Mouse (Mus musculus): ENCODE results near the gene Ric1. TPM values are rescaled to one million over a fixed set of nuclear protein-coding genes. Genes with fewer than 3 reads are reported as not detected.
"Not testable (repeated sequence)": the region's sequence is repeated elsewhere in the genome, so short reads cannot be mapped to it uniquely, and the experiment has no call there.

The Ric1 gene
- polyA plus RNA-seq, 1 experiment from 2014 or later = 6.7 TPM

DNA sequence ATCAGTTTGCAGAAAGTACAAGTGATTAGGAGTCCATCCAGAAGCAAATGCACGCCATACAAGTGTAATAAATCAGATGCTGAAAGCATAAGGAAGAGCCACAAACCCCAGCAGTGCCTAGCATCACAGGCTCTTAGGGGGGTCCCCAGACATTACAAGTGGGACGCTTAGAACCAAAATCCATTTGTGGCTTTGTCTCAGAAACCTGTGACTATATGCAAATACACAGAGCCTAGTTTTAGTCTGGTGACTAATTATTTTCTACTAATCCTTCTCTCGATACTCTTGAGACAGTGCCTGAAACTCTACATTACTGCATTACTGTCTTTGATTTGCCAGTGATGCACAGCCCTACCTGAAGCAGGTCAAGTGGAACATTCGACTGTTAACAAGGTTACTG is 3.2 kb upstream of the Ric1 start:
- Histone ChIP-seq H3K27me3 (ENCODE audit: control insufficient read depth, insufficient read depth, low read length) (no peaks in the 10 kb centered on the region), H3K4me1 (ENCODE audit: control insufficient read depth, insufficient read depth, low read length) (peaks cover 11% of the 10 kb centered on the region), H3K4me3 (ENCODE audit: low read length) (no peak overlapping the region), H3K9me3 (replicated peaks; ENCODE audit: control insufficient read depth, low read length) (peaks cover 3% of the 10 kb centered on the region; the same call in 1 of the 2 replicates), H3K9ac (ENCODE audit: low read length) (no peak overlapping the region), H3K36me3 (ENCODE audit: control insufficient read depth, insufficient read depth) (peaks cover 11% of the 10 kb centered on the region; the same call in 1 of the 2 replicates), H3K27ac (ENCODE audit: low read length) (no peak overlapping the region), H3K4me2 (ENCODE audit: low read depth, low read length) (no peak overlapping the region)
- 75% methylated on average over 4 of the region's 4 CpGs for WGBS
- no peak for ATAC-seq (replicated peaks; ENCODE audit: extremely low read depth, insufficient read depth, low FRiP score)

DNA sequence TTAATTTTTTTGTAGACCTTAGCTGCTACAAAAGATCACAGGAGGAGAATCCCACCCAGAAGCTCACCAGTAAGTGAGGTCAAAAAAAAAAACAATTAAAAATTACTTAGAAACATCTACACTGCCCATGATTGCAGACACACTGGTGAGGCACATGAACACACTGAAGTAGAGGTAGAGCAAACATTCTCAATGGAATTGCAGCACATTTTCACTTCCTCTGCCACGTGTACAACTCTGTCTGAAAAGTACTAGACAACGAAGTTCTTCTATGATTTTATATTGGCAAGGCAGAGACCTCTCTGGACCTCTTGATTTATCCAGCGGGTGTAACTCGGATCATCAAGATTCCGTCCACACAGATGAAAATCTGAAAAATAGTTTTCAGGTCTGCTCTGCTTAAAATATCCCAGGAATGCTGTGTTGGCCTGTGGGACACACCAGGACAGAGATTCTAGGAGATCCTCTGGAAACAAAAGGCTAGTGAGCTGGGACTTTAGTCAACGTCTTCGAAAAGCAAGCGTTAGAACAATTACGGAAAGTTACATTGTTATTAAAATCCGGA is 1.0 kb upstream of the Ric1 start:
- Histone ChIP-seq H3K4me1 (ENCODE audit: control insufficient read depth, insufficient read depth, low read length) (peaks cover 15% of the 10 kb centered on the region), H3K27me3 (ENCODE audit: control insufficient read depth, insufficient read depth, low read length) (no peaks in the 10 kb centered on the region), H3K4me2 (ENCODE audit: low read depth, low read length) (peak overlapping the region; percentile 77), H3K4me3 (ENCODE audit: low read length) (peak overlapping the region; percentile 97), H3K36me3 (ENCODE audit: control insufficient read depth, insufficient read depth) (0 out of 2 replicates have a peak, but pooled peaks cover 2% of the 10 kb centered on the region), H3K9ac (ENCODE audit: low read length) (peak overlapping the region; percentile 96), H3K9me3 (replicated peaks; ENCODE audit: control insufficient read depth, low read length) (no peaks in the 10 kb centered on the region), H3K27ac (ENCODE audit: low read length) (peak overlapping the region; percentile 14)
- ATAC-seq (replicated peaks; ENCODE audit: extremely low read depth, insufficient read depth, low FRiP score) = no peak
- WGBS = 30% methylated on average over 10 of the region's 10 CpGs

DNA sequence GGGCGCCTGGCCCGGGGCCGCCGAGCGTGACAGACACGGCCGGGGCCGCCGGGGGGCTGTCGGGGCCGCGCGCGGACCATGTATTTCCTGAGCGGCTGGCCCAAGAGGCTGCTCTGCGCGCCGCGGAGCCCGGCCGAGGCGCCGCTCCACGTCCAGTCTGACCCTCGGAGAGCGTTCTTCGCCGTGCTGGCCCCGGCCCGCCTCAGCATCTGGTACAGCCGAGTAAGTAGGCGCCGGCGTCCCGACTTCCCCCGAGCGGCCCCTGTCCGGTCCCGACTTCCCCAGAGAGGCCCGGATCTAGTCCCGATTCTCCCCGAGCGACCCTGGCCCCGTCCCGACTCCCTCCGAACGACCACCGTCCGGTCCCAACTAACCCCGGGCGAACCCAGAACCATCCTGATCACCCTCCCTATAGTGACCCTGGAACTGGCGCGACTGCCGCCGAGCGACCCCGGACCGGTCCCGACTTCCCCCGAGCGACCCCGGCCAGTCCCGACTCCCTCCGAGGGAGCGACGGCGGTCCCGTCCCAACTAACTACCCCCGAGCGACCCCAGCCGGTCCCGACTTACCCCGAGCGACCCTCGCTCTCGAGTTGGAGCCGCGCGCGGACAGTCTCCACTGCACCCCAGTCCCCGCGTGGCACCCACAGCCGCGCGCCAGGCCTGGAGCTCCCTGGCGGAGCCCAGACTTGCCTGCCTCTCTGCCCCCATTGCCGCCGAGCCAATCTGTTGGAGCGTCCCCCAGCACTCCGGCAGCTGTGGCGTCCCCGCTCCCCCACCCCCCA is 555 bp downstream of the Ric1 start:
- H3K9ac ChIP-seq (ENCODE audit: low read length) = peak overlapping the region; percentile 96
- 0 out of 2 replicates have a peak, but pooled peaks cover 2% of the 10 kb centered on the region for H3K36me3 ChIP-seq (ENCODE audit: control insufficient read depth, insufficient read depth)
- peak overlapping the region; percentile 97 for H3K4me3 ChIP-seq (ENCODE audit: low read length)
- no peaks in the 10 kb centered on the region for H3K27me3 ChIP-seq (ENCODE audit: control insufficient read depth, insufficient read depth, low read length)
- peak overlapping the region; percentile 94 for H3K27ac ChIP-seq (ENCODE audit: low read length)
- H3K9me3 ChIP-seq (replicated peaks; ENCODE audit: control insufficient read depth, low read length) = no peaks in the 10 kb centered on the region
- ATAC-seq (replicated peaks; ENCODE audit: extremely low read depth, insufficient read depth, low FRiP score) = peak; percentile 54
- WGBS = under 1% methylated on average over 89 of the region's 92 CpGs
- peaks cover 15% of the 10 kb centered on the region for H3K4me1 ChIP-seq (ENCODE audit: control insufficient read depth, insufficient read depth, low read length)
- peak overlapping the region; percentile 93 for H3K4me2 ChIP-seq (ENCODE audit: low read depth, low read length)

DNA sequence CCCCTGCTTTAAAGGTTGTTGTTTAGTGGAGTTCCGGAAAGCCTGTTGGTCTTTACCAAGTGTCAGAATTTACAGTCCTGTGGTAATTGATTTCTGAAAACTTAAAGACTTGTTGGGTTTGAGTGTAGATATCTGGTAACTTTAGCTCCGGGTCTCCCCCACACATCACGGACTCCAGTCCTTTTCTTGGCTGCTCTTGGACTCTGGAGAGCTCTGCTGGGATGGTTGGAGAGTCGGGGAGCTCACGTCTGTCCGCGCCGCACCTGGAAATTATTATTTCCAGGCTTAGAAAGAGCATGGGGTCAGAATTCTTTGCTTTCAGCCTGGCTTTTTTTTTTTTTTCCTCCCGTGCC is 1.1 kb downstream of the Ric1 start:
- Histone ChIP-seq H3K9ac (ENCODE audit: low read length) (peak overlapping the region; percentile 96), H3K36me3 (ENCODE audit: control insufficient read depth, insufficient read depth) (0 out of 2 replicates have a peak, but pooled peaks cover 2% of the 10 kb centered on the region), H3K27me3 (ENCODE audit: control insufficient read depth, insufficient read depth, low read length) (no peaks in the 10 kb centered on the region), H3K4me3 (ENCODE audit: low read length) (peak overlapping the region; percentile 97), H3K4me1 (ENCODE audit: control insufficient read depth, insufficient read depth, low read length) (peaks cover 15% of the 10 kb centered on the region), H3K9me3 (replicated peaks; ENCODE audit: control insufficient read depth, low read length) (no peaks in the 10 kb centered on the region), H3K4me2 (ENCODE audit: low read depth, low read length) (peak overlapping the region; percentile 93), H3K27ac (ENCODE audit: low read length) (peak overlapping the region; percentile 94)
- WGBS = under 1% methylated on average over 9 of the region's 9 CpGs
- ATAC-seq (replicated peaks; ENCODE audit: extremely low read depth, insufficient read depth, low FRiP score) = no peak

DNA sequence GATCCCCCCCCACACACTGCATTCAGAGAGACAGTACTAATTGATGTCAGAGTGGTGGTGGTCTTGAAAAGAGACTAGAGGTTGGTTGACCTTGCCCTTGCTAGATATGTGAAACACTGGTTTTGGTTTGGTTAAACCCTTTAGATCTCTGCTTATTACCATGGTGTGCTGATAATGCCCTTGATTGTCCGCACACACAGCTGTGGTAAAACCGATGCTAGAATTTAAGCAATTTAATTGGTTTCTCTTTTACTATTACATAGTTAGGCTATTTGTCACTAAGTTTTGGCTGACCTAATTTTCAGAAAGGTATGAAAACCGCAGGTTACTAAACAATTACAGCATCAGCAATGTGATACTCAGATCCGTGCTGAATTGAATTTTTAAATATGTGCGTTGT is 1.6 kb downstream of the Ric1 start:
- Histone ChIP-seq H3K27ac (ENCODE audit: low read length) (peak overlapping the region; percentile 94; the same call in 1 of the 2 replicates), H3K9me3 (replicated peaks; ENCODE audit: control insufficient read depth, low read length) (peaks cover under 1% of the 10 kb centered on the region), H3K4me1 (ENCODE audit: control insufficient read depth, insufficient read depth, low read length) (peaks cover 15% of the 10 kb centered on the region), H3K9ac (ENCODE audit: low read length) (peak overlapping the region; percentile 96), H3K27me3 (ENCODE audit: control insufficient read depth, insufficient read depth, low read length) (no peaks in the 10 kb centered on the region), H3K4me2 (ENCODE audit: low read depth, low read length) (peak overlapping the region; percentile 93), H3K4me3 (ENCODE audit: low read length) (peak overlapping the region; percentile 97), H3K36me3 (ENCODE audit: control insufficient read depth, insufficient read depth) (0 out of 2 replicates have a peak, but pooled peaks cover 2% of the 10 kb centered on the region)
- ATAC-seq (replicated peaks; ENCODE audit: extremely low read depth, insufficient read depth, low FRiP score) = no peak
- WGBS = 46% methylated on average over 5 of the region's 5 CpGs

DNA sequence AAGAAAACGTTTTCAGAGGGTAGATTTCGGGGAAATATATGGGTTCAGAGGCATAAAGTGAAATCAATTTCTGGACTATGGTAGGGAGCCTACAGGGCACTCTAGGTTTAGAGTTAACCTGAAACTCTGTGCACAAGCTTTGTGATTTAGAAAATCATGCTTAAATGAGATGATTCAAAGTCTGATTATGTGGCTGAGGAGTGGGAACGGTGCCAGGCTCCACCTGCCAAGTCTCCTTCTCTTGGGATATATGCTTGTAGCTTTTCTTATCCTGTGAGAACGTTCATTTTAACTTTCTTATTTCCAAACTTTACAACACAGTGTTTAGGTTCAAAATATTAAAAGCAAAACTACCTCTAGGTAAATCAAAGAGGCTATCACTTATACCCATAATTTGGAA is 2.5 kb downstream of the Ric1 start:
- H3K27ac ChIP-seq (ENCODE audit: low read length) = no peak overlapping the region
- WGBS = 65% methylated on average over 4 of the region's 4 CpGs
- H3K9ac ChIP-seq (ENCODE audit: low read length) = no peak overlapping the region

DNA sequence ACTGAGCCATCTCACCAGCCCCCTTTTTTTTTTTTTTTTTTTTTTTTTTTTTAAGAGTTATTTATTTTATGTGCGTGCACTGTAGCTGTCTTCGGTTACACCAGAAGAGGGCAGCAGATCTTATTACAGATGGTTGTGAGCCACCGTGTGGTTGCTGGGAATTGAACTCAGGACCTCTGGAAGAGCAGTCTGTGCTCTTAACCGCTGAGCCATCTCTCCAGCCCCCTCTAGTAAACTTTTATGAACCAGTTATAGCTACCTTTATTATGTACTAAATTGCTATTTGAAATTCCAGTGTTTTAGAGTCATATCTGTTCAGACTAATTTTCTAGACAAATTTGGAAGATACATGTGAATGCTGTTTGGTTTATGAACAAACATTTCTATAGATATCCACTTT is 3.5 kb downstream of the Ric1 start:
- H3K4me2 ChIP-seq (ENCODE audit: low read depth, low read length); ATAC-seq (replicated peaks; ENCODE audit: extremely low read depth, insufficient read depth, low FRiP score); H3K9me3 ChIP-seq (replicated peaks; ENCODE audit: control insufficient read depth, low read length); H3K9ac ChIP-seq (ENCODE audit: low read length); H3K27me3 ChIP-seq (ENCODE audit: control insufficient read depth, insufficient read depth, low read length); H3K4me3 ChIP-seq (ENCODE audit: low read length); H3K36me3 ChIP-seq (ENCODE audit: control insufficient read depth, insufficient read depth); H3K27ac ChIP-seq (ENCODE audit: low read length): not testable (repeated sequence)
- peaks cover 15% of the 10 kb centered on the region for H3K4me1 ChIP-seq (ENCODE audit: control insufficient read depth, insufficient read depth, low read length)
- 89% methylated on average over 4 of the region's 4 CpGs for WGBS

More for the DNA sequence above, 2.5 kb downstream of the Ric1 start:
- Histone ChIP-seq H3K4me2 (ENCODE audit: low read depth, low read length) (no peak overlapping the region), H3K4me1 (ENCODE audit: control insufficient read depth, insufficient read depth, low read length) (peaks cover 15% of the 10 kb centered on the region), H3K9me3 (replicated peaks; ENCODE audit: control insufficient read depth, low read length) (peaks cover 4% of the 10 kb centered on the region), H3K4me3 (ENCODE audit: low read length) (no peak overlapping the region), H3K27me3 (ENCODE audit: control insufficient read depth, insufficient read depth, low read length) (no peaks in the 10 kb centered on the region), H3K36me3 (ENCODE audit: control insufficient read depth, insufficient read depth) (0 out of 2 replicates have a peak, but pooled peaks cover 2% of the 10 kb centered on the region)
- ATAC-seq (replicated peaks; ENCODE audit: extremely low read depth, insufficient read depth, low FRiP score) = no peak

DNA sequence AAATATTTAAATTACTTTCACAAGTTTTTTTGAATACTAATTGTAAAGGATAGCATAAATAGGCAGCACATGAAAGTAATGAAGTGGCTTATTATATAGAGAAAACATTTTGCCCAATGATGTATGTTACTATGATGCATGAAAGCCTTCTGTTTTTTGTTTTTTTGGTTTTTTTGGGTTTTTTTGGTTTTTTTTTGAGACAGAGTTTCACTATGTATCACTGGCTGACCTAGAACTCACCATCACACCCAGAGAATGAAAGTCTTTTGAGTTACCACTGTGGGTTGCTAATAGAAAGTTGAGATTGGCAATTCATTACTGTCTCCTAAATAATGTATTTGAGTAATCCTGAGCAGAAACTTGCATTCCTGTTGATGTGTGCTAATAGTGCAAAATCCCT is 4.8 kb downstream of the Ric1 start:
- no peak for ATAC-seq (replicated peaks; ENCODE audit: extremely low read depth, insufficient read depth, low FRiP score)
- H3K4me2 ChIP-seq (ENCODE audit: low read depth, low read length) = no peak overlapping the region
- no peak overlapping the region for H3K9ac ChIP-seq (ENCODE audit: low read length)
- H3K9me3 ChIP-seq (replicated peaks; ENCODE audit: control insufficient read depth, low read length) = peaks cover 4% of the 10 kb centered on the region
- H3K36me3 ChIP-seq (ENCODE audit: control insufficient read depth, insufficient read depth) = 0 out of 2 replicates have a peak, but pooled peaks cover 2% of the 10 kb centered on the region
- peaks cover 10% of the 10 kb centered on the region for H3K4me1 ChIP-seq (ENCODE audit: control insufficient read depth, insufficient read depth, low read length)
- H3K4me3 ChIP-seq (ENCODE audit: low read length) = no peak overlapping the region
- no peaks in the 10 kb centered on the region for H3K27me3 ChIP-seq (ENCODE audit: control insufficient read depth, insufficient read depth, low read length)
- H3K27ac ChIP-seq (ENCODE audit: low read length) = no peak overlapping the region

DNA sequence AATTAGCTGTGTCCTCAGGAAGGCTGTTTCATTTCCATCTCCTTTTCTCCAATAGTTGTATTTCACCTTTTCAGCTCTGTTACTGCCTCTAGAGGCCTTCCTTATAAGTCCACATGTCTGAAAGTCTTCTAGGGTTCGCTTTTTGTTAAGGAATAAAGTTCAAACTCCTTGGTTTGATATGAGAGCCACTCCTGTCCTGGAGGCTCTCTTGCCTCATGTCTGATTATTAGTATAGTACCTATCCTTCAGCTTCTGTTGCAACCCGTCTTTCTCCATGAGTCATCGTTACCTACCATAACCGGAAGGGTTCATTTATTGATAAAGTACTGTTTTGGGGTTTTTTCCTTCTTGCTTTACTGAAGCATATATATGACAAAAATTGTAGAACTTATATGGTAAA is 5.2 kb downstream of the Ric1 start:
- 0 out of 2 replicates have a peak, but pooled peaks cover 2% of the 10 kb centered on the region for H3K36me3 ChIP-seq (ENCODE audit: control insufficient read depth, insufficient read depth)

More for the DNA sequence above, 5.2 kb downstream of the Ric1 start:
- H3K27ac ChIP-seq (ENCODE audit: low read length) = no peak overlapping the region
- 95% methylated on average over 4 of the region's 4 CpGs for WGBS
- no peak overlapping the region for H3K4me3 ChIP-seq (ENCODE audit: low read length)
- no peak for ATAC-seq (replicated peaks; ENCODE audit: extremely low read depth, insufficient read depth, low FRiP score)
- H3K9me3 ChIP-seq (replicated peaks; ENCODE audit: control insufficient read depth, low read length) = peaks cover 4% of the 10 kb centered on the region
- peaks cover 10% of the 10 kb centered on the region for H3K4me1 ChIP-seq (ENCODE audit: control insufficient read depth, insufficient read depth, low read length)
- no peaks in the 10 kb centered on the region for H3K27me3 ChIP-seq (ENCODE audit: control insufficient read depth, insufficient read depth, low read length)
- no peak overlapping the region for H3K4me2 ChIP-seq (ENCODE audit: low read depth, low read length)
- H3K9ac ChIP-seq (ENCODE audit: low read length) = no peak overlapping the region

Measured in heart, embryonic 16.5 days (tissue).